Mouse (Mus musculus) right cerebral cortex, postnatal 36 days (tissue): Measurements from ENCODE around the gene Tfrc.
A peak's percentile ranks its signal among the peaks of the same experiment; 100 is the strongest.

Experiments used
- DNase-seq, 2 experiments: peaks; one replicate each; pipeline ENCODE4 v3.0.0; 2022; ENCODE audit warnings: low spot score in 2 of 2, mixed read lengths in 1 of 2

Tfrc gene

GRCm38 (mm10) chr16:32646014-32646413, 37.3 kb downstream of the Tfrc start:
- DNase-seq, result no peak

- no peak for DNase-seq
These were observed 39.0 kb downstream of the Tfrc start for GRCm38 (mm10) chr16:32647712-32648111.

GRCm38 (mm10) chr16:32650461-32650860, 41.7 kb downstream of the Tfrc start:
- DNase-seq, result no peak

GRCm38 (mm10) chr16:32650974-32651618, 42.4 kb downstream of the Tfrc start:
- no peak for DNase-seq

GRCm38 (mm10) chr16:32654071-32654733, 45.5 kb downstream of the Tfrc start:
- DNase-seq, result no peak

- no peak for DNase-seq
These were observed 46.8 kb downstream of the Tfrc start for GRCm38 (mm10) chr16:32655534-32655933.

- no peak for DNase-seq
These were observed 47.6 kb downstream of the Tfrc start for GRCm38 (mm10) chr16:32656321-32656720.

GRCm38 (mm10) chr16:32656794-32657193, 48.1 kb downstream of the Tfrc start:
- no peak for DNase-seq

GRCm38 (mm10) chr16:32657498-32658250, 49.0 kb downstream of the Tfrc start:
- no peak for DNase-seq

- no peak for DNase-seq
These were observed 50.0 kb downstream of the Tfrc start for GRCm38 (mm10) chr16:32658743-32659171.

- DNase-seq, result no peak
These were observed 50.7 kb downstream of the Tfrc start for GRCm38 (mm10) chr16:32659385-32659784.

- DNase-seq, result no peak
These were observed 51.4 kb downstream of the Tfrc start for GRCm38 (mm10) chr16:32660095-32660494.

GRCm38 (mm10) chr16:32660557-32661321, 52.0 kb downstream of the Tfrc start:
- peak in 1 of 2 experiments; percentile 53 for DNase-seq

- no peak for DNase-seq
These were observed 52.8 kb downstream of the Tfrc start for GRCm38 (mm10) chr16:32661493-32661921.

GRCm38 (mm10) chr16:32662372-32662771, 53.7 kb downstream of the Tfrc start:
- DNase-seq, result no peak

- DNase-seq, result no peak
These were observed 54.6 kb downstream of the Tfrc start for GRCm38 (mm10) chr16:32663231-32663858.

- no peak for DNase-seq
These were observed 55.5 kb downstream of the Tfrc start for GRCm38 (mm10) chr16:32664211-32664610.

GRCm38 (mm10) chr16:32665851-32666665, 57.3 kb downstream of the Tfrc start:
- DNase-seq, result no peak

- DNase-seq, result no peak
These were observed 58.2 kb downstream of the Tfrc start for GRCm38 (mm10) chr16:32666671-32667551.

- no peak for DNase-seq
These were observed 58.8 kb downstream of the Tfrc start for GRCm38 (mm10) chr16:32667552-32667872.
